Mouse (Mus musculus): ENCODE data around the gene Ablim1.

DNA sequence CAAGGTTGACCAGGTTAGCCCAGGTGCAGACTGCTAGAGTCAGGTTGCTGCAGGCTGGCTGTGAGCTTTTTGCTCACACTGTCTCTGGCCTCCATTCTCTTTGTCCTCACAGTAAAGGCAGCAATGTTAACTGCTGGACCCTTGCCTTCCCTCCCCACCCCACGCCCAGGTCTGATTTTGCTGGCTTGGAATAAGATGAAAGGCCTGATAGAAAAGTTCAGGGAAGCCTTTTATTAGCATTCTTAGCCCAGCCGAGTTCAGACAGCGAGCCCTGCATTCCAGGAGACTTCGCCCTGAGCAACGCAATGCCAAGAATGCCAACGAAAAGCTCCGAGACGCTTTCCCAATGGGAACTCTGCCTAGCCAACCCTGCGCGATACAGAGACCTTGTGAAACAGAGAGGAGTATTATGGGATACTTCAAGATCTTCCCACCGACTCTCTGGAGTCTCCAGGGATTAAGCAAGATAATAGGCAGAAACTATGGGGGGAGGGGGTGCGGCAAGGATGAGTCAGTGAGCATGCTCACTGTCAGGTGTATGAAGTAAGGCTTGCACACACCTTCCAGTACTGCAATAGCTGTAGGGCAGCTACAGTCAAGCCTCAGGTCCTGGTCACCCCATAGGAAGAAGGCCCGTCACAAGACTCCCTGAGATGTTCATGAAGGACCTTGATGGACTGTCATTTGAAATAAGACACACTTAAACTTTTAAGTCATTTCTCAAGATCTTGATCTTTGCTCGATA lies 324.2 kb downstream of the Ablim1 start:
- TF ChIP-seq CTCF (IDR thresholded peaks at IDR 0.05; ENCODE audit: insufficient read depth, low read depth, low read length) (no peak), POLR2A (IDR thresholded peaks at IDR 0.05; ENCODE audit: insufficient read depth, low read depth, low read length) (no peak)
